Mouse (Mus musculus): ENCODE results near the gene Dip2a. TPM values are rescaled to one million over a fixed set of nuclear protein-coding genes. Genes with fewer than 3 reads are reported as not detected.

The Dip2a gene
- total RNA-seq, 2 experiments from 2014 or later: 30.8 to 39.4 TPM

DNA sequence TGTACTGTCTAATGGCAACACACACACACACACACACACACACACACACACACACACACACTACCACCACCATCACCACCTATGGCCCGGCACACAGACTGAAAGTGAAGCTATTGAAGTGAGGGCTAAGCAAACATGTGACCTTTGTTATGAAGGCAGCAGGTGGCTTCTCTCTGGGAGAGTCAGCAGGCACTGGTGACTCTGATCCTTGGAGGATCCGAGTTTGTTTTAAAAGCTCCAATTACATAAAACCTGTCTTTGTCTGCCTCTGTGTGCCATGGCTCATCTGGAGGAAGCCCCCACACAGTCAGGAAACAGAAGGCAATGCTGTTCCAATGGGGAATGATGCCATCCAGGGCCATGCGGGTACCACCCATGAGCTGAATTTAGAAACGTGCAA, 98.5 kb downstream of the Dip2a start:
- no peak for DNase-seq

DNA sequence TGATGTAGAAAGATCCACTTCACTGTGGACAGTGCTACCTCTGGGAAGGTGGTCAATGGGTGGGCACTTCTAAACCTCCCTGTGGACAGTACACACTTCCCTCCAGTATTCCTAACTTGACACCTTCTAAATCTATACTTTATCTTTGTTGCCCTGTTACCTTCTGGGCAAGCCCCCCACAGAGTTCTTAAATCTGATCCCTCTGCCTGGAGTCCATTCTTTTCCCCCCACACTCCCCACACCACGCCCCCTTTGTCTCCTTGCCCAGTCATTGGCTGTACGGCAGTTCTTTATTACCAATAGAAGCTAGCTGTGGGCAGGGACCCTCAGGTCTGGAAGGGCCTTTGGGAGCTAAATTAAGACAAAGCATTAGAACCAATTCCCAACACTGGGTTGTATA, 100.0 kb downstream of the Dip2a start:
- no peak for DNase-seq

DNA sequence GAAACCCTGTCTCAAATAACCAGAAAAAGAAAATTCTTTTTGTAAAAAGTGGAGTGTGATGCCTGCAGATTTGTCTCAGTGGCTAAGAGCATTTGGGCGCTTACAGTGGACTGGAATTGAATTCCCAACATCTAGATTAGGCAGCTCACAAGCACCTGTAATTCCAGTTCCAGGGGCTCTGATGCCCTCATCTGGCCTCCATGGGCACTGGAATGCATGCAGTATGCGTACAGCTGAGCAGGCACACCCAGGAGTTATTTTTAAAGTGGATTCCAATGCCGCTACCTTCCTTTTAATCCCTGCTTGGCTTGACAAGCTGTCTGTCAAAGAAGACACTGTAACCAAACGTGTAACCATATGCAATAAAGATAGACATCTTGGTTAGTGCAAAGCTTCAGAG, 105.7 kb downstream of the Dip2a start:
- DNase-seq: no peak

DNA sequence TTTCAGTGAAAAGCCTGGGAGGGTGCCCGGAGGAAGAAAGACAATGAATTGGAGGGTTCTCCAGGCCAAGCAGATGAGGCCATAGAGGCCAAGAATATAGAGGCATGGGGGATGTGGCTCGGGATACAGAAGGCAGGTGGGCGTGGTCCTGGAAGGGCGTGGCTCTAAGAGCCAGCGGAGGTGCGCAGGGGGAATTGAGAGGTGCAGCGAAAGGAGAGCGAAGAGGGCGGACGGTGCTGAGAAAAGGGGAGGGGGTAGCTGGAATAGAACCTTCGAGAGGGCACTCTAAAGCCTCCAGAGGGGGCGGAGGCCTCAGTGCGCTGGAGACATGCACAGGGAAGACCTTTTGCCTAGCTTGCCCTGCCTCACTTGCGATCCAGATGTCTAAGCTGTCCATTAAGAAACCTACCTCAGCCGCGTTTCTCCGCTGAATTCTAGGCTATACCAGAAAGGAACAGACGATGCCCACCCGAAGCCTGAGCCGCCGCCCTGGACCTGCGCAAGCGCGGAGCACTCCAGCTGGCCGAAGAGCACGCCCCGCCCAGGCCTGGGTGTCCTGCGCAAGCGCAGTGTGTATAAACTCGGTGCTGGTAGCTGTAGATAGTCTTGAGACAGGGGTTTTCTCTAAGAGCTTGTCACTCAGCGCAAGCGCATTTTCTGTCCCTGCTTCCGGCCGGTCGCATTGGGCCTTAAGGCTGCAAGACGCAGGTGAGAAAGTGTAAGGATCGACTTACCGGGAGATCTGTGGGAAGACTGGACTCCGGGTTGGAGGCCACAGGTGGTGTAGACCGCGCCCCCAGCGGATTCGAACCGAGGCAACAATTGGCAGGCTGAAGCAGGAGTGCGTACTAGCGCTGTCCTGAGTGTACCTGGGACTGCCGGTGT, 107.5 kb downstream of the Dip2a start, which contains the start of gene Prmt2:
Gene Prmt2 (minus strand): TSS at position 525 of the 885 bp plus-strand sequence.
- peak; percentile 93 for DNase-seq

DNA sequence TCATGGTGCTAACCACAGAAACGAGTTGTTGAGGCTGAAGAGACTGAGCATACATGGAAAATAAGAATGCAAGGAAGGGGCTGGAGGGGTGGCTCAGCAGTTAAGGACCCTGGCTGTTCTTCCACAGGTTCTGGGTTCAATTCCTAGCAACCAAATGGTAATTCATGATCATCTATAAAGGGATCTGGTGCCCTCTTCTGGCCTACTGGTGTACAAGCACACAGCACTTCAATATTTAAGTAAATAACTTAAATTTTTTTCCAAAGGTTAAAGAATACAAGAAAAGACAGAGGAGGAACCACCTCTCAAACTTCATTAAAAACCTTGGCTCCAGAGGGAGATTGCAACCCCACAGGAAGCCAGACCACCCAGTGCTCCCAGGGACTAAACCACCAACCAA, 115.5 kb downstream of the Dip2a start:
- no peak for DNase-seq

DNA sequence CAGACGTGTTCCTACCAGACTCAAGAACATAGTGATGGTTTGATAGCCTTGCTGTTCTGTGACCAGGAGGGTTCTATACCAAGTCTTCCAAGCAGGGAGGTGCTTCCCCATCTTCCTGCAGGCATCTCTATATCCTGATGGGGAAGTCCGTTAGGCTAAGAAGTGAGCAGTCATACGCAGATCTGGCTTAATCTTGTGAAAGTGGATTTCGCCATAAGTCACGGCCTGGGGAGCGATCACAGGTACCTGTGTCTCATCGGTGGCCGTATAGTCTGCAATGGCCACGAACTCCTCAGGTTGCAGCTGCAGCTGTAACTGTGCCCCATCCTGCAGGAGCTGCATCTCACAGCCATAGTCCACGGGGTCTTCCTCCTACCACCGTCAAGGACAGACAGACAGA, 119.1 kb downstream of the Dip2a start:
- DNase-seq: no peak

DNA sequence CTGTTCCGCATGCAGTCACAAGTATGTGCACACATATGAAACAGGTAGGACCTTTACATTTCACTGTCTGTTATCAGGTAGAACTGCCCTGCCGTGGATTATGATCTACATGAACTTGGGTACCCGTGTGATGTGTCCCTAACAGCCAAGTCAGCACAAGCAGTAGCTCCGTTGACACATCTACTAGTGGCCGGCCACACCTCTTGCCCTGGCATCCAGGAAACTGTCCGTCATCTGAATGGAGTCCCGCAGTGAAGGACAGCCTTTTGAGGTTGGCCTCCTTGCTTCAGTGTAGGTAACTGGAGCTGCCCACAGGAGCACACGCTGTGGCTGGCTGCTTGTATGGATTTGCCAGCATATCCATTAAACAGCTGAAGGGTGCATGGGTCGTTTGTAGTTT, 126.9 kb downstream of the Dip2a start:
- no peak for DNase-seq

DNA sequence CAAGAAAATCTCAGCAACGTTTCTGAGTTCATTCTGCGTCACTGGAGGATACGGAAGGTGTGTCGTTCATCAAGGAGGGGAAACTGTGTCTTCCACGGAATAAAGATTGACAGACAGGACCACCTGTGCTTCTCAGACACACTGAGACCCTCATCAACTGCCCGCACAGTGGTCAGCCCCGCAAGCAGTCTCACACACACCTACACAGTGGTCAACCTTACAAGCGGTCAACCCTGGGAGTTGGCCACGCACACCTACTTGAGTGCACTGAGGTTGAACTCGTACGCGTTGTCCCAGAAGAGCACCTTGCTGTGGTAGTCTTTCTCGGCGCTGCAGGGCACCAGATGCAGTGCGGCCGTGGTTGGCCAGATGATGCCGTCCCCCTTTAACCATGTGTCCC, 128.0 kb downstream of the Dip2a start:
- DNase-seq: no peak

DNA sequence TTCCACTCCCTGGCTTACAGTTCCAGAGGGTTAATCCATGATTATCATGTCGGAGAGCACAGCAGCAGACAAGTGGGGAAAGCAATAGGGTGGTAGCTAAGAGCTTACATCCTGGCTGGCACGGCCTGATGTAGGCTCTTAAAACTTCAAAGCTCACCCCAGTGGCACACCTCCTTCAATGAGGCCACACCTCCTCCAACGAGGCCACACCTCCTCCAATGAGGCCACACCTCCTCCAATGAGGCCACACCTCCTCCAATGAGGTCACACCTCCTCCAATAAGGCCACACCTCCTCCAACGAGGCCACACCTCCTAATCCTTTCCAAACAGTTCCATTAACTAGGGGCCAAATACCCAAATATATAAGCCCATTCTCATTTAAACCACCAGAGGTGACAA, 130.9 kb downstream of the Dip2a start:
- no peak for DNase-seq

DNA sequence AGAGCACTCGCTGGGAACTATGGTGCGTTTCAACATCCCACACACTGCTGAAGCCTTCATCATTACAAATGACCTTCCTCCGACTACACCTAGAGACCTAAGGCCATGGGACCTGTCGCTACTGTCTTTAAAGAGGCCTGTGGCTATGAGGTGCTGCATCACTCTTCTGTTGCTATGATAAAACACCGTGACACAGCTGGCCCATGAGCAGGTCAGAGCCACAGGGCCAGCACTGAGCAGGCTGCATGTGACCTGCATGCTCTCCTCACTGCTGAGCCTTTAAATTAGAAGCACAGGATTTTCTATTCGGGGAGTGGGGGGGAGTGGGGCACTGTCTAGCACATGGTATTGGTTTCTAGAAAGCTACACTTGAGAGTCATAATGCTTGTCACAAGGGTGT, 133.0 kb downstream of the Dip2a start:
- no peak for DNase-seq

DNA sequence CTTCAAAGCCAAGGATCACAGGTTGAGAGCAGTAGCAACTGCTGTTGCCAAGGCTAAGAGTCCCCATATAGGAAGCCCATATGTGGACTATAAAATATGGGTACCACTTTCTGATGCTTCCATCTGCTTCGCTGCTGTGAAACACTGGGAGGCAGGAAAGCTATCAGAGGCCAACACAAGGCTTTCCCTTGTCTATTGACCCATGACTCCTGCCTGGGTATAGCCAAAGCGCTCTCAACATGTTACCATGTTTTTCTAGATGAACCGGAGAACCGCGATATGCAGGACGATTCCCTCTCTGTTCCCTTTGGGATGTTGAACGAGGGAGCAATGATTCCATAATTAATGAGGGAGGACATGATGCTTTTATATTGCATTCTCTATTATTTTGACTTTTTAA, 134.3 kb downstream of the Dip2a start:
- DNase-seq: no peak

Other genes with a start within 250 kb of the Dip2a start
- gene Slc5a4b, start 234.3 kb downstream of the Dip2a start, total RNA-seq (2021): not detected
- not detected for gene Slc5a4a, start 197.8 kb downstream of the Dip2a start, total RNA-seq (2021)
- 10 to 100 TPM; 17.5 to 18.5 TPM for gene Prmt2, start 107.4 kb downstream of the Dip2a start, total RNA-seq (2021)
- 10 to 100 TPM; 60.2 to 68.3 TPM for gene S100b, start 91.4 kb downstream of the Dip2a start, total RNA-seq (2021)
- 1 to 10 TPM in 1 of 2 experiments, not detected in 1; 3.4 TPM for gene AC141477.1, start 95.2 kb upstream of the Dip2a start, total RNA-seq (2021)
- gene Pcnt, start 97.5 kb upstream of the Dip2a start, total RNA-seq (2021): 10 to 100 TPM; 14.5 to 21.6 TPM
- not detected for gene 2610028H24Rik, start 103.8 kb upstream of the Dip2a start, total RNA-seq (2021)
- gene Mcm3ap, start 123.6 kb upstream of the Dip2a start, total RNA-seq (2021): 10 to 100 TPM; 24.8 to 33.0 TPM
- gene Ybey, start 123.8 kb upstream of the Dip2a start, total RNA-seq (2021): 1 to 10 TPM; 3.0 to 3.7 TPM
- 10 to 100 TPM; 21.4 to 24.2 TPM for gene Lss, start 186.3 kb upstream of the Dip2a start, total RNA-seq (2021)
- gene Spatc1l, start 217.0 kb upstream of the Dip2a start, total RNA-seq (2021): not detected
- 10 to 100 TPM; 14.5 to 31.2 TPM for gene Ftcd, start 230.4 kb upstream of the Dip2a start, total RNA-seq (2021)

Measured in adrenal gland, postnatal 10 days (tissue).